Mouse (Mus musculus) midbrain, embryonic 11.5 days (tissue): ENCODE measurements around the gene Hck. TPM values are rescaled to one million over a fixed set of nuclear protein-coding genes. Genes with fewer than 3 reads are reported as not detected.

Experiments used
- ATAC-seq: fragments of 200-750 bp; cut with Nextera tagmentation; 2 replicates; pipeline ENCODE4 v1.8.0; 2017; ENCODE audit warnings: moderate TSS enrichment, moderate library complexity; ENCODE audit not compliant: low FRiP score
- DNase-seq: peaks from one replicate; pipeline ENCODE4 v3.0.0; 2015; ENCODE audit warnings: low spot score; ENCODE audit errors: missing footprints
- H3K27ac ChIP-seq: fragments of 300-500 bp; sonication (generic); 2 replicates; pipeline ENCODE4 v1.5.1; 2014; ENCODE audit warnings: low read depth, low read length
- H3K27me3 ChIP-seq: fragments of 300-500 bp; sonication (generic); 2 replicates; pipeline ENCODE4 v1.6.1; 2014; ENCODE audit warnings: mild to moderate bottlenecking, low read length, moderate library complexity, mixed read lengths; ENCODE audit not compliant: control insufficient read depth, insufficient read depth
- H3K36me3 ChIP-seq: fragments of 300-500 bp; sonication (generic); 2 replicates; pipeline ENCODE4 v1.6.1; 2014; ENCODE audit warnings: mild to moderate bottlenecking, low read length, moderate library complexity, mixed read lengths; ENCODE audit not compliant: control insufficient read depth, insufficient read depth
- H3K4me1 ChIP-seq: fragments of 300-500 bp; sonication (generic); 2 replicates; pipeline ENCODE4 v1.6.1; 2014; ENCODE audit warnings: low read length; ENCODE audit not compliant: control insufficient read depth, insufficient read depth
- H3K4me2 ChIP-seq: fragments of 300-500 bp; sonication (generic); 2 replicates; pipeline ENCODE4 v1.6.1; 2014; ENCODE audit warnings: mild to moderate bottlenecking, moderate library complexity
- H3K4me3 ChIP-seq: fragments of 300-500 bp; sonication (generic); 2 replicates; pipeline ENCODE4 v1.5.1; 2014; ENCODE audit warnings: low read depth, low read length
- H3K9ac ChIP-seq: fragments of 300-500 bp; sonication (generic); 2 replicates; pipeline ENCODE4 v1.6.1; 2014; ENCODE audit warnings: low read length
- H3K9me3 ChIP-seq: fragments of 300-500 bp; sonication (generic); 2 replicates; pipeline ENCODE4 v1.6.1; 2016; ENCODE audit warnings: low read length; ENCODE audit not compliant: control insufficient read depth
- WGBS: fragments of 180-500 bp; shearing (Covaris S2); extraction: QIAGEN DNeasy Blood & Tissue Kit; methylation state at CpG from one replicate; pipeline ENCODE4 v1.1.7; 2014; 5-methylcytosine and 5-hydroxymethylcytosine counted together
- polyA plus RNA-seq: library from polyadenylated mRNA; unstranded; fragments of >200 nt; fragmentation: Nextera tagmentation; extraction: Ambion mirVana; gene quantifications from 2 replicates; pipeline ENCODE4 v1.2.1, GENCODE M21; 2014

Hck gene
- polyA plus RNA-seq, 1 experiment from 2014 or later = 2.4 TPM

- DNase-seq (peak; percentile 35), ATAC-seq (no peak)
- no peak overlapping the region for H3K27ac ChIP-seq
- no peaks in the 10 kb centered on the region for H3K9me3 ChIP-seq
- H3K9ac ChIP-seq = no peak overlapping the region
- H3K27me3 ChIP-seq = no peaks in the 10 kb centered on the region
- 86% methylated on average over 6 of the region's 6 CpGs for WGBS
- H3K4me3 ChIP-seq = no peak overlapping the region
- H3K4me2 ChIP-seq = no peak overlapping the region
- no peaks in the 10 kb centered on the region for H3K4me1 ChIP-seq
- H3K36me3 ChIP-seq = no peaks in the 10 kb centered on the region
Observed at GRCm38 (mm10) chr2:153119488-153119887, 11.2 kb downstream of the Hck start.

DNA sequence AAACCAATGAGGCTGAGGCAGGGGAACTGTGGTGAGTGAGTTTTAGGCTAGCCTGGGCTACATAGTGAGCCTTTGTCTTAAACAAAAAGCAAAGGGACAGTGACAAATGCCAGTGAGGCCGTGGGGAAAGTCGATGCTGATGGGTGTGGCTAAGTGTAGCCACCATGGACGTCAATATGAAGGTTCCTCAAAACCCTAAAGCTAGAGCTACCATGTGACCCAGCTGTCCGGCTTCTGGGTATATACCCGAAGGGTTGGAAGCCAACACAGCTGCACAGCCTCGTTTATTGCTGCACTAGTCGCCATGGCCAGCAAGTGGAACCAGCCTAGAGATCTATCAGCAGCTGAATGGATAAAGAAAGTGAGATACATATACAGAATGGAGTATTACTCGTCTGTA, 11.9 kb downstream of the Hck start:
- ATAC-seq (no peak), DNase-seq (peak; percentile 26)
- WGBS = 77% methylated on average over 8 of the region's 8 CpGs
- Histone ChIP-seq H3K36me3 (no peaks in the 10 kb centered on the region), H3K27me3 (no peaks in the 10 kb centered on the region), H3K27ac (no peak overlapping the region), H3K4me3 (no peak overlapping the region), H3K4me1 (no peaks in the 10 kb centered on the region), H3K9me3 (no peaks in the 10 kb centered on the region), H3K4me2 (no peak overlapping the region), H3K9ac (no peak overlapping the region)

DNA sequence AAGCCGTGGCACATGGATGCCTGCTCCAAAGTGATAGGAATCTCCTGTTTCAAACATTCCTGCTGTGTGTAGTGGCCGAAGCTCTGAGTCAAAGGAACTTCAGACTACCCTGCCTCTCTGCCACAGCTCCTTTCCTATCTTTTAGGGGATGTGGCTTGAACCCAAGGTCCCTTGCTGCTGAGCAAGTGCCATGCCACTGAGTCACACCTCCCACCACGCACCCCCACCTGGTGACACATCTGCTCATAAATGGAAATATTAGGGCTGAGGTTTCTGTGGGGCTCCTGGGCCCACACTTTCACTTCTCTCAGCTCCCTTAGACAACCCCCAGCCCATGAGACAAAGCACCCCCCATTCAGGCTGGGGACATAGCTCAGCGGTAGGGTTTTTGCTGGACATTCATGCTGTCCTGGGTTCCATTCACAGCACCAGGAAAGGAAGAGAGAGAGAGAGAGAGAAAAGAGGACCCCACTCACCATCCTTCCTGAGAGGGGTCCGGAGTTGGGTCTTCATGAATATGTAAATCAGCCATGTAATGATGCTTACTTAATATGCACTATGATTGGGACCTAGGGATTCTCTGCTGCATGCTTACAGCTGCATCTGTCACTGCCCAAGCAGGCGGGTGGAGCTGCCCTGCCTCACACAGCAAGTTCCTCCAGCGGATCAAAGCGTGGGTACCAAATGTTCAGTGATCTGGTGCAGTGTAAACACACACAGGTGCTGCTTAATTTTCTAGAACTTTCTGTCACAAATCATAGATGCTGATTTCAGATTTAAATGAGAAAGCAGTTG, 13.8 kb downstream of the Hck start:
- no peak overlapping the region for H3K4me3 ChIP-seq
- no peak overlapping the region for H3K9ac ChIP-seq
- no peak for DNase-seq
- H3K27me3 ChIP-seq = no peaks in the 10 kb centered on the region
- no peaks in the 10 kb centered on the region for H3K9me3 ChIP-seq
- ATAC-seq = no peak
- H3K4me1 ChIP-seq = no peaks in the 10 kb centered on the region
- WGBS = 80% methylated on average over 8 of the region's 8 CpGs
- H3K27ac ChIP-seq = no peak overlapping the region
- H3K4me2 ChIP-seq = no peak overlapping the region
- H3K36me3 ChIP-seq = no peaks in the 10 kb centered on the region

DNA sequence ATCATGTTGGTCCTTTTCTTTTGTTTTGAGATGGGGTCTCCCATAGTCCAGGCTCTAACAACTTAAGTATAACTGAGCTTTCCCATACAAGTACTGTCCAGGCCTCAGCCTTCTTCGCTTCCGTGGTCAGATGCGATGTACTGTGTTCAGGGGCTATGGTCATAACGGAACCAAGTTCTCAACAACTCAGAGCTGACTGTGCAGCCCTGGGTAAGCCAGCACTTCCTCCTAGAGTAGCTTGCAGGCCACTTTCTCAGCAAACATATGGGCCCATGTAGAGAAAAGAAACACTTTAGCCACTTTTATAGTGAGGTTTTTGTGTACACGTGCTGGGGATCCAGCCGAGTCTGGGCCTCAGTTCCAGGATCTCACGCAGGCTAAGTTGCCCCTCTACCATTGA, 14.4 kb downstream of the Hck start:
- ATAC-seq (no peak), DNase-seq (no peak)
- Histone ChIP-seq H3K9ac (no peak overlapping the region), H3K9me3 (no peaks in the 10 kb centered on the region), H3K36me3 (no peaks in the 10 kb centered on the region), H3K4me3 (no peak overlapping the region), H3K27me3 (no peaks in the 10 kb centered on the region), H3K27ac (no peak overlapping the region), H3K4me2 (no peak overlapping the region), H3K4me1 (no peaks in the 10 kb centered on the region)
- WGBS = 93% methylated on average over 7 of the region's 7 CpGs

GRCm38 (mm10) chr2:153125875-153126274, 17.6 kb downstream of the Hck start:
- H3K36me3 ChIP-seq = no peaks in the 10 kb centered on the region
- H3K9ac ChIP-seq = no peak overlapping the region
- H3K4me2 ChIP-seq = no peak overlapping the region
- H3K4me3 ChIP-seq = no peak overlapping the region
- no peaks in the 10 kb centered on the region for H3K9me3 ChIP-seq
- H3K4me1 ChIP-seq = no peaks in the 10 kb centered on the region
- ATAC-seq = no peak
- no peaks in the 10 kb centered on the region for H3K27me3 ChIP-seq
- H3K27ac ChIP-seq = no peak overlapping the region
- no peak for DNase-seq
- 58% methylated on average over 5 of the region's 5 CpGs for WGBS

- no peak for DNase-seq
- Histone ChIP-seq H3K4me1 (no peaks in the 10 kb centered on the region), H3K27me3 (no peaks in the 10 kb centered on the region), H3K4me2 (no peak overlapping the region), H3K9ac (no peak overlapping the region), H3K36me3 (no peaks in the 10 kb centered on the region), H3K27ac (no peak overlapping the region), H3K9me3 (no peaks in the 10 kb centered on the region), H3K4me3 (no peak overlapping the region)
- WGBS = 15% methylated on average over 6 of the region's 6 CpGs
- no peak for ATAC-seq
Observed at GRCm38 (mm10) chr2:153131019-153131418, 22.8 kb downstream of the Hck start.

GRCm38 (mm10) chr2:153134237-153134636, 26.0 kb downstream of the Hck start:
- Histone ChIP-seq H3K27ac (no peak overlapping the region), H3K36me3 (no peaks in the 10 kb centered on the region), H3K4me2 (no peak overlapping the region), H3K9me3 (no peaks in the 10 kb centered on the region), H3K9ac (no peak overlapping the region), H3K27me3 (no peaks in the 10 kb centered on the region), H3K4me1 (no peaks in the 10 kb centered on the region), H3K4me3 (no peak overlapping the region)
- WGBS = 45% methylated on average over 5 of the region's 5 CpGs
- ATAC-seq = no peak
- no peak for DNase-seq

GRCm38 (mm10) chr2:153136211-153136610, 27.9 kb downstream of the Hck start:
- H3K27ac ChIP-seq = no peak overlapping the region
- WGBS = 62% methylated on average over 4 of the region's 4 CpGs
- no peak overlapping the region for H3K9ac ChIP-seq
- H3K9me3 ChIP-seq = no peaks in the 10 kb centered on the region
- H3K36me3 ChIP-seq = no peaks in the 10 kb centered on the region
- H3K4me1 ChIP-seq = peaks cover 6% of the 10 kb centered on the region; the same call in 1 of the 2 replicates
- no peaks in the 10 kb centered on the region for H3K27me3 ChIP-seq
- H3K4me3 ChIP-seq = no peak overlapping the region
- ATAC-seq (no peak), DNase-seq (no peak)
- no peak overlapping the region for H3K4me2 ChIP-seq

DNA sequence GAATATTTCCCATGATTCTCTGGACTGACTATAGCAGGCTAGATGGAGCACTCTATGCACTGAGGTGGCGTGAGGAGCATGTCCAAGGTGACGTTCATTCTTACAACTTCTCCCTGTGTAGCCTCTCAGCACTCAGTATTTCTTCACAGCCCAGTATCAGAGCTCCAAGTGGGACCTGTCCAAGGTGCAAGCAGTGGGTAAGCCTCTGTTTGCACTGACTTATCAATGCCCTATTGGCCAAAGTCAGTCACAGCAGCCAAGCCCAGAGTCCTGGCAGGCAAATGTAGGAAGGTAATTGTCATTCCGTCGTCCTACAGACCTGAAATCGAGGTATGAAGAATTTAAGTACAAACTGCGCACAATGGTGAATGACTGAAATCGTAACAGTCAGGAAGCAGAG, 30.9 kb downstream of the Hck start:
- H3K9ac ChIP-seq = no peak overlapping the region
- 86% methylated on average over 7 of the region's 7 CpGs for WGBS
- no peak for ATAC-seq

More for the DNA sequence above, 30.9 kb downstream of the Hck start:
- H3K27ac ChIP-seq = no peak overlapping the region
- H3K4me2 ChIP-seq = no peak overlapping the region
- no peaks in the 10 kb centered on the region for H3K36me3 ChIP-seq
- DNase-seq = no peak
- peaks cover 6% of the 10 kb centered on the region; the same call in 1 of the 2 replicates for H3K4me1 ChIP-seq
- H3K27me3 ChIP-seq = no peaks in the 10 kb centered on the region
- H3K4me3 ChIP-seq = no peak overlapping the region
- H3K9me3 ChIP-seq = no peaks in the 10 kb centered on the region
